Comparison of ENCODE assay signal across 8 mouse cellular contexts in the genomic region with DNA sequence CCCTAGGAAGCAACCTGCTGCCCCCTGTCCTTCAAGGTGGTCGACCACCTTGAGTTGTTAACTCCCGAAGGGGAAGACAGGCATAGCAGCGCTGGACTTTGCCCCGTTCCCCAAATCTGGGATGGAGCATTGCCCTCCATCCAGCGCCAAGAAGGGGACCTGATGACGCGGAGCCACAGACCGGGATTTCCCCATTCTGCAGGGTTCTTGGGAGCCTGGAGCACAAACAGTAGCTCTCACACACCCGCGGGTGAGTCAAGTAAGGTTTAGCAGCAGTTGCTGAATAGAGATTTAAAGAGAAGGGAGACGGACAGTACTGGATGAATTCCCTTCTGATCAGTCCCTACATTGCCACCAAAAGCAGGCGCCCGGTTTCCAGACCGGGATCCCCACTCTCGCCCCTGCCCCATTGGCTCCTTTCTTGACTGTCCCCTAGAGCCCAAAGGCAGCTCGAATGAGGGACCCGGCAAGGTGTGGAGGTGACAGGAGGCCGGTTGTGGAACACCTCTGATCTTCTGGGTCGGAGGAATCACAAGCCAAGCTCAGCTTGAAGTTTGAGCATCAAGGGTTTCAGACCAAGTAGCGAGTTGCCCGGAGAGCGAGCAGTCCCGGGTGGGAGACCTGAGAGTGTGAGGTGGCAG. TPM values are rescaled to one million over a fixed set of nuclear protein-coding genes. Genes with fewer than 3 reads are reported as not detected.
DNase-seq lines count a peak whose midpoint lies in the region; ATAC-seq and TF ChIP-seq lines count a peak whose summit lies in the region.

No protein-coding gene starts in this region.

- no peaks in the 10 kb centered on the region for H3K36me3 ChIP-seq in hindbrain, embryonic 14.5 days (replicated peaks; ENCODE audit: control insufficient read depth, insufficient read depth)

- peaks cover 13% of the 10 kb centered on the region for H3K27me3 ChIP-seq in hindbrain, embryonic 14.5 days (ENCODE audit: control insufficient read depth, insufficient read depth, low read length)

- peak overlapping the region; percentile 76 for H3K4me3 ChIP-seq in cortical plate, adult 2 months (ENCODE audit: insufficient read depth, low read length)
- peak overlapping the region; percentile 54 for H3K4me3 ChIP-seq in hindbrain, embryonic 14.5 days (replicated peaks; ENCODE audit: low read length)

- no peaks in the 10 kb centered on the region for H3K4me1 ChIP-seq in cortical plate, adult 2 months (ENCODE audit: control insufficient read depth, insufficient read depth, low read length)
- 0 out of 2 replicates have a peak, but pooled peaks cover 9% of the 10 kb centered on the region for H3K4me1 ChIP-seq in hindbrain, embryonic 14.5 days (replicated peaks; ENCODE audit: control insufficient read depth, insufficient read depth, low read length)

- peak overlapping the region; percentile 24 for H3K27ac ChIP-seq in cortical plate, adult 2 months (ENCODE audit: insufficient read depth, low read length)
- peak overlapping the region; percentile 85 for H3K27ac ChIP-seq in hindbrain, embryonic 14.5 days

- TF ChIP-seq POLR2A in cortical plate, adult 2 months (IDR thresholded peaks at IDR 0.05; ENCODE audit: extremely low read depth, insufficient read depth, low read length), result no peak

- intact Hi-C loops in heart, postnatal 25 days (cut with DNase I), result no loop called here

- peak overlapping the region; percentile 68 for H3K4me2 ChIP-seq in hindbrain, embryonic 14.5 days (replicated peaks)

- 3% methylated on average over 23 of the region's 23 CpGs for WGBS in hindbrain, embryonic 14.5 days

- no peaks in the 10 kb centered on the region for H3K9me3 ChIP-seq in hindbrain, embryonic 14.5 days (ENCODE audit: control insufficient read depth, low read length)

- ATAC-seq in hindbrain, embryonic 14.5 days (ENCODE audit: low FRiP score), result peak; percentile 3; the same call in 1 of the 2 replicates

- TF ChIP-seq CTCF in cortical plate, adult 2 months (IDR thresholded peaks at IDR 0.05; ENCODE audit: extremely low read depth, insufficient read depth, low read length), result no peak

- peak overlapping the region; percentile 70 for H3K9ac ChIP-seq in hindbrain, embryonic 14.5 days

- DNase-seq in layer of hippocampus, postnatal 10 days (ENCODE audit: low spot score in 2 of 2), result peak; percentile 27 to 39
- no peak for DNase-seq in layer of hippocampus, postnatal 36 days
- DNase-seq in hindbrain, embryonic 14.5 days (ENCODE audit: low spot score), result no peak
- DNase-seq in neural tube, embryonic 10.5 days (ENCODE audit: extremely low spot score, low spot score), result peak; percentile 55
- DNase-seq in adrenal gland, postnatal 10 days, result no peak
- no peak for DNase-seq in spleen, adult 18-20 months
- no peak for DNase-seq in heart, postnatal 25 days (ENCODE audit: low spot score)

RNA-seq across cellular contexts. Expression of a gene that starts 0.7 kb away (rescaled TPM):
- total RNA-seq in layer of hippocampus, postnatal 10 days (2021), result 10 to 100 TPM; 63.8 to 74.1 TPM
- total RNA-seq in layer of hippocampus, postnatal 36 days (2021), result 10 to 100 TPM; 70.0 to 81.5 TPM
- 23.0 and 23.2 TPM in 2 replicates for polyA plus RNA-seq in cortical plate, adult 2 months (2012; rRNA removed)
- polyA plus RNA-seq in hindbrain, embryonic 14.5 days (2014; fragmentation: Nextera tagmentation; extraction: Ambion mirVana), result 5.6 and 6.6 TPM in 2 replicates
- 1 to 10 TPM in 1 of 2 experiments, under 1 TPM in 1; 0.30 to 3.4 TPM for total RNA-seq in adrenal gland, postnatal 10 days (2021)
- 1 to 10 TPM in 1 of 2 experiments, under 1 TPM in 1; 0.94 to 1.3 TPM for total RNA-seq in heart, postnatal 25 days (2021)

Comparison
In these comparisons a context has a peak if more than half of its experiments do, and no peak if none do; other contexts are left out.
1. DNase-seq: peak in layer of hippocampus, postnatal 10 days (2 of 2) and neural tube, embryonic 10.5 days (single experiment); none in layer of hippocampus, postnatal 36 days (0 of 2), hindbrain, embryonic 14.5 days (single experiment), adrenal gland, postnatal 10 days (single experiment), spleen, adult 18-20 months (0 of 2) and heart, postnatal 25 days (single experiment).
2. RNA of a gene that starts 0.7 kb away (total RNA-seq): 70.0 to 81.5 TPM in layer of hippocampus, postnatal 36 days and 63.8 to 74.1 TPM in layer of hippocampus, postnatal 10 days; 0.30 to 3.4 TPM in adrenal gland, postnatal 10 days and 0.94 to 1.3 TPM in heart, postnatal 25 days; every median in the first group is over 10 times any median in the second.